ENCODE assay signal across 10 mouse cellular contexts in genomic region chr15:82969206-82969721, GRCm38 (mm10). TPM values are rescaled to one million over a fixed set of nuclear protein-coding genes. Genes with fewer than 3 reads are reported as not detected.
DNase-seq lines count a peak whose midpoint lies in the region; ATAC-seq and TF ChIP-seq lines count a peak whose summit lies in the region.
"Had no signal": no experiment of that assay in that cellular context is flagged by ENCODE, and none has a peak within 500 bp of the region (broad histone marks: within the 10 kb centered on the region; RNA-seq: fewer than 3 reads in every experiment).

No protein-coding gene starts in this region.

- H3K9ac ChIP-seq in hindbrain, postnatal 0 days (replicated peaks; ENCODE audit: low read length) = no peak overlapping the region
- H3K9ac ChIP-seq in ES-E14 (ENCODE audit: insufficient read depth, low read depth, low read length, poor library complexity, severe bottlenecking) = peak overlapping the region; percentile 56; the same call in 1 of the 2 replicates
- peak overlapping the region; percentile 35; the same call in 1 of the 2 replicates for H3K9ac ChIP-seq in forebrain, embryonic 14.5 days (ENCODE audit: low read length)
- H3K9ac ChIP-seq in liver, postnatal 0 days (replicated peaks) = no peak overlapping the region
- H3K9ac ChIP-seq: liver, embryonic 15.5 days had no signal

- no peaks in the 10 kb centered on the region for H3K9me3 ChIP-seq in hindbrain, embryonic 10.5 days
- H3K9me3 ChIP-seq in hindbrain, postnatal 0 days (ENCODE audit: low read length) = no peaks in the 10 kb centered on the region
- no peaks in the 10 kb centered on the region for H3K9me3 ChIP-seq in ES-E14 (ENCODE audit: control insufficient read depth, insufficient read depth, low read depth, low read length)
- no peaks in the 10 kb centered on the region for H3K9me3 ChIP-seq in forebrain, embryonic 14.5 days (replicated peaks; ENCODE audit: control insufficient read depth, low read length)
- H3K9me3 ChIP-seq in liver, postnatal 0 days (ENCODE audit: low read length) = no peaks in the 10 kb centered on the region
- H3K9me3 ChIP-seq: heart, embryonic 15.5 days; liver, embryonic 15.5 days had no signal

- WGBS in hindbrain, embryonic 10.5 days = 20% methylated on average over 6 of the region's 6 CpGs
- WGBS in hindbrain, postnatal 0 days = 35% methylated on average over 6 of the region's 6 CpGs
- 41% methylated on average over 6 of the region's 6 CpGs for WGBS in forebrain, embryonic 14.5 days
- WGBS in liver, postnatal 0 days (ENCODE audit: insufficient replicate concordance) = 18% methylated on average over 6 of the region's 6 CpGs

- peak overlapping the region; percentile 79 for H3K27ac ChIP-seq in hindbrain, embryonic 10.5 days
- H3K27ac ChIP-seq in hindbrain, postnatal 0 days = no peak overlapping the region
- H3K27ac ChIP-seq in ES-E14 (ENCODE audit: insufficient read depth, low read depth, low read length, poor library complexity, severe bottlenecking) = no peak overlapping the region
- peak overlapping the region; percentile 87 for H3K27ac ChIP-seq in forebrain, embryonic 14.5 days (ENCODE audit: low read depth, low read length)
- 0 out of 2 replicates have a peak overlapping the region, but pooled peaks have one; percentile 34 for H3K27ac ChIP-seq in liver, postnatal 0 days (ENCODE audit: low read depth)
- H3K27ac ChIP-seq: heart, embryonic 15.5 days; liver, embryonic 15.5 days had no signal

- DNase-seq in hindbrain, embryonic 10.5 days (ENCODE audit: low spot score) = no peak
- no peak for DNase-seq in hindbrain, postnatal 0 days (ENCODE audit: low spot score)
- no peak for DNase-seq in ES-E14 (ENCODE audit: low read depth, low spot score)
- DNase-seq in forebrain, embryonic 14.5 days (ENCODE audit: low spot score) = no peak
- peak; percentile 42 for DNase-seq in liver, postnatal 0 days
- no peak for DNase-seq in gastrocnemius, adult 8-10 months (ENCODE audit: low spot score in 2 of 2)
- DNase-seq in left cerebral cortex, adult 9 months (ENCODE audit: low spot score in 2 of 2) = no peak

- TF ChIP-seq CTCF in hindbrain, postnatal 0 days (IDR thresholded peaks at IDR 0.05; ENCODE audit: low read depth) = no peak
- TF ChIP-seq CTCF in liver, postnatal 0 days (IDR thresholded peaks at IDR 0.05; ENCODE audit: low read depth) = no peak

- ATAC-seq in hindbrain, postnatal 0 days = no peak
- ATAC-seq in forebrain, embryonic 14.5 days = no peak
- peak; percentile 53; the same call in 1 of the 2 replicates for ATAC-seq in liver, postnatal 0 days
- no peak for ATAC-seq in cerebellum, adult (ENCODE audit: insufficient number of reproducible peaks, low FRiP score, low TSS enrichment)

- in situ Hi-C loops in ES-E14 (cut with MboI; ENCODE audit: low sequenced_read_pairs in 2 of 2, unreplicated experiment in 2 of 2) = no loop called here

- H3K4me3 ChIP-seq in hindbrain, embryonic 10.5 days = no peak overlapping the region
- H3K4me3 ChIP-seq in hindbrain, postnatal 0 days (ENCODE audit: low read length) = no peak overlapping the region
- no peak overlapping the region for H3K4me3 ChIP-seq in ES-E14 (ENCODE audit: insufficient read depth in 1 of 2, low read depth in 1 of 2, low read length in 2 of 2, poor library complexity in 1 of 2, severe bottlenecking in 1 of 2)
- no peak overlapping the region for H3K4me3 ChIP-seq in forebrain, embryonic 14.5 days (ENCODE audit: low read depth, low read length)
- H3K4me3 ChIP-seq in liver, postnatal 0 days (ENCODE audit: low read depth, low read length) = no peak overlapping the region
- H3K4me3 ChIP-seq: liver, embryonic 15.5 days had no signal

- H3K4me2 ChIP-seq in hindbrain, postnatal 0 days (ENCODE audit: low read depth, low read length) = no peak overlapping the region
- H3K4me2 ChIP-seq in forebrain, embryonic 14.5 days (ENCODE audit: low read length) = no peak overlapping the region; the same call in 1 of the 2 replicates
- no peak overlapping the region for H3K4me2 ChIP-seq in liver, postnatal 0 days (ENCODE audit: low read depth, low read length)
- H3K4me2 ChIP-seq: liver, embryonic 15.5 days had no signal

- no peak for TF ChIP-seq EP300 in liver, postnatal 0 days (IDR thresholded peaks at IDR 0.05; ENCODE audit: low read depth)

- peaks cover 75% of the 10 kb centered on the region for H3K27me3 ChIP-seq in hindbrain, embryonic 10.5 days (ENCODE audit: insufficient read depth, poor library complexity, severe bottlenecking)
- 0 out of 2 replicates have a peak, but pooled peaks cover 3% of the 10 kb centered on the region for H3K27me3 ChIP-seq in hindbrain, postnatal 0 days (ENCODE audit: insufficient read depth, low read length)
- H3K27me3 ChIP-seq in forebrain, embryonic 14.5 days (replicated peaks; ENCODE audit: control insufficient read depth, insufficient read depth, low read length) = peaks cover 3% of the 10 kb centered on the region; the same call in 1 of the 2 replicates
- peaks cover 14% of the 10 kb centered on the region for H3K27me3 ChIP-seq in liver, postnatal 0 days (ENCODE audit: insufficient read depth, low read length)

- H3K4me1 ChIP-seq in hindbrain, embryonic 10.5 days (replicated peaks) = peaks cover 30% of the 10 kb centered on the region
- H3K4me1 ChIP-seq in hindbrain, postnatal 0 days (ENCODE audit: insufficient read depth, low read length) = peaks cover 12% of the 10 kb centered on the region
- H3K4me1 ChIP-seq in ES-E14 (ENCODE audit: control insufficient read depth in 2 of 2, insufficient read depth in 2 of 2, low read length in 2 of 2, poor library complexity in 1 of 2) = peaks cover 2 to 18% of the 10 kb centered on the region in 2 experiments; a peak in 2 of 4 replicates
- H3K4me1 ChIP-seq in forebrain, embryonic 14.5 days (ENCODE audit: control insufficient read depth, insufficient read depth, low read length) = peaks cover 24% of the 10 kb centered on the region
- peaks cover 11% of the 10 kb centered on the region for H3K4me1 ChIP-seq in liver, postnatal 0 days (ENCODE audit: insufficient read depth)
- H3K4me1 ChIP-seq: liver, embryonic 15.5 days had no signal

- no peaks in the 10 kb centered on the region for H3K36me3 ChIP-seq in hindbrain, embryonic 10.5 days
- no peaks in the 10 kb centered on the region for H3K36me3 ChIP-seq in hindbrain, postnatal 0 days (ENCODE audit: insufficient read depth, low read length)
- H3K36me3 ChIP-seq in ES-E14 (ENCODE audit: control insufficient read depth, insufficient read depth, low read length, poor library complexity, severe bottlenecking) = no peaks in the 10 kb centered on the region
- H3K36me3 ChIP-seq in forebrain, embryonic 14.5 days (ENCODE audit: control insufficient read depth, insufficient read depth, low read length) = no peaks in the 10 kb centered on the region
- H3K36me3 ChIP-seq in liver, postnatal 0 days (replicated peaks; ENCODE audit: insufficient read depth, low read length) = no peaks in the 10 kb centered on the region
- H3K36me3 ChIP-seq: heart, embryonic 15.5 days; liver, embryonic 15.5 days had no signal

TF ChIP-seq in ES-E14, 5 proteins besides CTCF, POLR2A, EP300 and RAD21:
- TF ChIP-seq ZNF384 (IDR thresholded peaks at IDR 0.05; ENCODE audit: low read depth, low read length) (no peak), CHD2 (IDR thresholded peaks at IDR 0.05; ENCODE audit: low read depth, low read length) (no peak), ZC3H11A (IDR thresholded peaks at IDR 0.05; ENCODE audit: borderline replicate concordance, low read depth, low read length) (no peak), HCFC1 (IDR thresholded peaks at IDR 0.05; ENCODE audit: borderline replicate concordance, insufficient read depth, low read length) (no peak), MAFK (IDR thresholded peaks at IDR 0.05; ENCODE audit: insufficient read depth, low read depth, low read length) (no peak)

RNA-seq across cellular contexts. Expression of gene Tcf20, which starts 18.4 kb away (rescaled TPM):
- 6.7 and 6.9 TPM in 2 replicates for polyA plus RNA-seq in hindbrain, embryonic 10.5 days (2016; fragmentation: Nextera tagmentation; extraction: Ambion mirVana)
- 89.2 and 98.3 TPM in 2 replicates for total RNA-seq in hindbrain, postnatal 0 days (2014; rRNA removed)
- polyA plus RNA-seq in hindbrain, postnatal 0 days (2015; fragmentation: Nextera tagmentation; extraction: Ambion mirVana) = 8.6 and 8.8 TPM in 2 replicates
- 128 and 143 TPM in 2 replicates for total RNA-seq in ES-E14 (2012; rRNA removed)
- 17.1 and 17.4 TPM in 2 replicates for polyA plus RNA-seq in forebrain, embryonic 14.5 days (2014; fragmentation: Nextera tagmentation; extraction: Ambion mirVana)
- 1.6 and 1.8 TPM in 2 replicates for polyA plus RNA-seq in liver, postnatal 0 days (2015; fragmentation: Nextera tagmentation; extraction: Ambion mirVana)
- 10 to 100 TPM; 28.0 to 36.3 (median 32.1) TPM for total RNA-seq in gastrocnemius, adult 8-10 months (2022)

Comparison
In these comparisons a context has a peak if more than half of its experiments do, and no peak if none do; other contexts are left out.
1. H3K27ac ChIP-seq: peak in hindbrain, embryonic 10.5 days (single experiment), forebrain, embryonic 14.5 days (single experiment) and liver, postnatal 0 days (single experiment); none in hindbrain, postnatal 0 days (single experiment) and ES-E14 (single experiment).
2. H3K9ac ChIP-seq: peak in ES-E14 (single experiment) and forebrain, embryonic 14.5 days (single experiment); none in hindbrain, postnatal 0 days (single experiment) and liver, postnatal 0 days (single experiment).